Mouse (Mus musculus): ENCODE data around the gene Mgat5b. TPM values are rescaled to one million over a fixed set of nuclear protein-coding genes. Genes with fewer than 3 reads are reported as not detected.
A peak's percentile ranks its signal among the peaks of the same experiment; 100 is the strongest.

The Mgat5b gene
- polyA plus RNA-seq (2014; fragmentation: Nextera tagmentation; extraction: Ambion mirVana) = 1.2 and 1.3 TPM in 2 replicates

- peak within 1 kb of the TSS; percentile 48 for H3K9ac ChIP-seq (replicated peaks; ENCODE audit: low read depth, low read length)
- WGBS = under 1% methylated on average over 73 of the region's 90 CpGs
- peak within 1 kb of the TSS; percentile 99 for H3K4me2 ChIP-seq (replicated peaks; ENCODE audit: low read depth, low read length)
- no peaks in the 10 kb centered on the region for H3K36me3 ChIP-seq (ENCODE audit: control insufficient read depth, insufficient read depth, low read length)
- peak; percentile 87 for ATAC-seq (ENCODE audit: insufficient number of reproducible peaks, insufficient read depth, low FRiP score, low read depth)
- peak within 1 kb of the TSS; percentile 48 for H3K4me3 ChIP-seq (ENCODE audit: low read depth, low read length)
- no peaks in the 10 kb centered on the region for H3K9me3 ChIP-seq (ENCODE audit: control insufficient read depth, low read depth, low read length)
- H3K27ac ChIP-seq (ENCODE audit: low read length) = no peak within 1 kb of the TSS
- no peaks in the 10 kb centered on the region for H3K4me1 ChIP-seq (ENCODE audit: control insufficient read depth, insufficient read depth, low read length)
- H3K27me3 ChIP-seq (ENCODE audit: control insufficient read depth, insufficient read depth, low read length) = peaks cover 30% of the 10 kb centered on the region
Observed at GRCm38 (mm10) chr11:116918323-116919185, at the start of gene Mgat5b. Gene Mgat5b, plus strand, starts transcription at chr11:116918863.

DNA sequence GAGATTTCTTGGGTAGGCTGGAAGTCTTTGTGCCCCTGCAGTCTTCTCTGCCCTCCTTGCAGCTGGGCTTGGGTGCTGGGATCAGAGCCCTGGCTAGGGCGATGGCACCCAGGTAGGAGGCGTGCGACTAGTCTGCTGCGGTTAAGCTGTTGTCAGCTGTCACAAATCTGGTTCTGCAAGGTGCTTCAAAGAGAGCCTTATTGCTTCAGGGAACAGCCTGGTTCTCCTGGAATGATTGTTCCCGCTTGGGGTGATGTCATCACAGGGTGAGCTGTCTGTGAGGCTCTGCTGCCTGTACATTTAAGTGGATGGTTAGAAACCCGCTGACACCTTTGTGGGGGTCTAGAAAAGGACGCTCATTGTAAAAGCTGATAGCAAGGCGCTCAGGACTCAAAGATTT is 49.4 kb upstream of the Mgat5b start:
- H3K4me3 ChIP-seq (ENCODE audit: low read depth, low read length) = no peak overlapping the region
- H3K36me3 ChIP-seq (ENCODE audit: control insufficient read depth, insufficient read depth, low read length) = peaks cover 28% of the 10 kb centered on the region
- no peak overlapping the region for H3K4me2 ChIP-seq (replicated peaks; ENCODE audit: low read depth, low read length)
- no peaks in the 10 kb centered on the region for H3K27me3 ChIP-seq (ENCODE audit: control insufficient read depth, insufficient read depth, low read length)
- WGBS = 82% methylated on average over 8 of the region's 8 CpGs
- H3K27ac ChIP-seq (ENCODE audit: low read length) = no peak overlapping the region
- no peak overlapping the region for H3K9ac ChIP-seq (replicated peaks; ENCODE audit: low read depth, low read length)
- no peaks in the 10 kb centered on the region for H3K9me3 ChIP-seq (ENCODE audit: control insufficient read depth, low read depth, low read length)
- ATAC-seq (ENCODE audit: insufficient number of reproducible peaks, insufficient read depth, low FRiP score, low read depth) = no peak
- no peaks in the 10 kb centered on the region for H3K4me1 ChIP-seq (ENCODE audit: control insufficient read depth, insufficient read depth, low read length)

- H3K4me2 ChIP-seq (replicated peaks; ENCODE audit: low read depth, low read length) = no peak overlapping the region
- H3K36me3 ChIP-seq (ENCODE audit: control insufficient read depth, insufficient read depth, low read length) = peaks cover 32% of the 10 kb centered on the region
- no peaks in the 10 kb centered on the region for H3K4me1 ChIP-seq (ENCODE audit: control insufficient read depth, insufficient read depth, low read length)
- no peak for ATAC-seq (ENCODE audit: insufficient number of reproducible peaks, insufficient read depth, low FRiP score, low read depth)
- no peak overlapping the region for H3K27ac ChIP-seq (ENCODE audit: low read length)
- H3K4me3 ChIP-seq (ENCODE audit: low read depth, low read length) = no peak overlapping the region
- WGBS = 76% methylated on average over 4 of the region's 4 CpGs
- H3K27me3 ChIP-seq (ENCODE audit: control insufficient read depth, insufficient read depth, low read length) = no peaks in the 10 kb centered on the region
- no peak overlapping the region for H3K9ac ChIP-seq (replicated peaks; ENCODE audit: low read depth, low read length)
- H3K9me3 ChIP-seq (ENCODE audit: control insufficient read depth, low read depth, low read length) = no peaks in the 10 kb centered on the region
Observed at GRCm38 (mm10) chr11:116869641-116870040, 49.0 kb upstream of the Mgat5b start.

GRCm38 (mm10) chr11:116871538-116871937 is 47.1 kb upstream of the Mgat5b start:
- no peak overlapping the region for H3K9ac ChIP-seq (replicated peaks; ENCODE audit: low read depth, low read length)
- H3K4me3 ChIP-seq (ENCODE audit: low read depth, low read length) = no peak overlapping the region
- H3K36me3 ChIP-seq (ENCODE audit: control insufficient read depth, insufficient read depth, low read length) = peaks cover 21% of the 10 kb centered on the region
- no peak overlapping the region for H3K4me2 ChIP-seq (replicated peaks; ENCODE audit: low read depth, low read length)
- no peak for ATAC-seq (ENCODE audit: insufficient number of reproducible peaks, insufficient read depth, low FRiP score, low read depth)
- H3K4me1 ChIP-seq (ENCODE audit: control insufficient read depth, insufficient read depth, low read length) = no peaks in the 10 kb centered on the region
- H3K9me3 ChIP-seq (ENCODE audit: control insufficient read depth, low read depth, low read length) = no peaks in the 10 kb centered on the region
- no peaks in the 10 kb centered on the region for H3K27me3 ChIP-seq (ENCODE audit: control insufficient read depth, insufficient read depth, low read length)
- 89% methylated on average over 9 of the region's 9 CpGs for WGBS
- no peak overlapping the region for H3K27ac ChIP-seq (ENCODE audit: low read length)

GRCm38 (mm10) chr11:116873987-116874386 is 44.7 kb upstream of the Mgat5b start:
- peaks cover 20% of the 10 kb centered on the region for H3K36me3 ChIP-seq (ENCODE audit: control insufficient read depth, insufficient read depth, low read length)

GRCm38 (mm10) chr11:116878454-116878853 is 40.2 kb upstream of the Mgat5b start:
- H3K27me3 ChIP-seq (ENCODE audit: control insufficient read depth, insufficient read depth, low read length) = no peaks in the 10 kb centered on the region
- H3K27ac ChIP-seq (ENCODE audit: low read length) = no peak overlapping the region
- 0 out of 2 replicates have a peak, but pooled peaks have one; percentile 33 for ATAC-seq (ENCODE audit: insufficient number of reproducible peaks, insufficient read depth, low FRiP score, low read depth)
- no peak overlapping the region for H3K4me2 ChIP-seq (replicated peaks; ENCODE audit: low read depth, low read length)
- no peaks in the 10 kb centered on the region for H3K4me1 ChIP-seq (ENCODE audit: control insufficient read depth, insufficient read depth, low read length)
- 84% methylated on average over 8 of the region's 8 CpGs for WGBS
- no peak overlapping the region for H3K9ac ChIP-seq (replicated peaks; ENCODE audit: low read depth, low read length)
- H3K36me3 ChIP-seq (ENCODE audit: control insufficient read depth, insufficient read depth, low read length) = peaks cover 12% of the 10 kb centered on the region
- no peak overlapping the region for H3K4me3 ChIP-seq (ENCODE audit: low read depth, low read length)
- H3K9me3 ChIP-seq (ENCODE audit: control insufficient read depth, low read depth, low read length) = no peaks in the 10 kb centered on the region

More at GRCm38 (mm10) chr11:116873987-116874386, 44.7 kb upstream of the Mgat5b start:
- no peak for ATAC-seq (ENCODE audit: insufficient number of reproducible peaks, insufficient read depth, low FRiP score, low read depth)
- WGBS = 86% methylated on average over 20 of the region's 20 CpGs
- Histone ChIP-seq H3K27me3 (ENCODE audit: control insufficient read depth, insufficient read depth, low read length) (no peaks in the 10 kb centered on the region), H3K9ac (replicated peaks; ENCODE audit: low read depth, low read length) (no peak overlapping the region), H3K9me3 (ENCODE audit: control insufficient read depth, low read depth, low read length) (no peaks in the 10 kb centered on the region), H3K27ac (ENCODE audit: low read length) (no peak overlapping the region), H3K4me1 (ENCODE audit: control insufficient read depth, insufficient read depth, low read length) (no peaks in the 10 kb centered on the region), H3K4me2 (replicated peaks; ENCODE audit: low read depth, low read length) (no peak overlapping the region), H3K4me3 (ENCODE audit: low read depth, low read length) (no peak overlapping the region)

DNA sequence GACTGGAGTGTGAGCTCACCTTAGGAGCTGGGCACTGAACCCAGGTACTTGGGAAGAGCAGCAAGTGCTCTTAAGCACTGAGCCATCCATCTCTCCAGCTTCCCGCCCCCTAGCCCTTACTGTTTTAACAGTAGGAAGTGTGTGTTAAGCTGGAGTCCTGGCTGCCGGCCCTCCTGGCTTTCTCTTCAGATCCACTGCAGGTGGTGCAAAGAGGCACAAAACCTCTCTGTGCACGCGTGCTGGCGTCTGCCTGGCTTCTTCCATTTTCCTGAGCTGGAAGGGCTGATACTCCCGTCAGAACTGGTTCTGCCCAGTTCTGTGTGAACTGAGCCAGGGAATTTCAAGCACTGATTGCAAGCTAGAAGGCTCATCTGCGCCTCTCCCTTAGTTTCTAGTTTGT is 37.8 kb upstream of the Mgat5b start:
- WGBS = 50% methylated on average over 7 of the region's 7 CpGs
- no peak for ATAC-seq (ENCODE audit: insufficient number of reproducible peaks, insufficient read depth, low FRiP score, low read depth)
- Histone ChIP-seq H3K9me3 (ENCODE audit: control insufficient read depth, low read depth, low read length) (no peaks in the 10 kb centered on the region), H3K4me2 (replicated peaks; ENCODE audit: low read depth, low read length) (no peak overlapping the region), H3K9ac (replicated peaks; ENCODE audit: low read depth, low read length) (no peak overlapping the region), H3K27ac (ENCODE audit: low read length) (no peak overlapping the region), H3K36me3 (ENCODE audit: control insufficient read depth, insufficient read depth, low read length) (no peaks in the 10 kb centered on the region), H3K4me3 (ENCODE audit: low read depth, low read length) (no peak overlapping the region), H3K27me3 (ENCODE audit: control insufficient read depth, insufficient read depth, low read length) (no peaks in the 10 kb centered on the region), H3K4me1 (ENCODE audit: control insufficient read depth, insufficient read depth, low read length) (no peaks in the 10 kb centered on the region)

DNA sequence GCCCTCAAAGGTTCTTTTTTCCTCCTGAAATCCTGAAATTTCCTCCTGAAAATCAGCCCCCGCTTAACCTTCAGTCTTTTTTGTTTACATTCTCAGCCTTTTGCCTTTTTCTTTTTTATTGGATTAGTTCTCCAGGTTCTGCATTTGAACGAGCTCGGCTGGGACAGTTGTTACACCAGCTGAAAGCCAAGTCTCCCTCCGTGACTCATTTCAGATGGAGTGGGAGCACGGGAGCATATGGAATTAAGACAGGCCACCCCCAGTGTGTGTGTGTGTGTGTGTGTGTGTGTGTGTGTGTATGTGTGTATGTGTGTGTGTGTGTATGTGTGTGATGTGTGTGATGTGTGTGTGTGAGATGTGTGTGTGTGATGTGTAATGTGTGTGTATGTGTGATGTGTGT is 37.2 kb upstream of the Mgat5b start:
- ATAC-seq (ENCODE audit: insufficient number of reproducible peaks, insufficient read depth, low FRiP score, low read depth) = no peak

More for the DNA sequence above, 37.2 kb upstream of the Mgat5b start:
- H3K27ac ChIP-seq (ENCODE audit: low read length) = no peak overlapping the region
- no peak overlapping the region for H3K4me3 ChIP-seq (ENCODE audit: low read depth, low read length)
- no peak overlapping the region for H3K9ac ChIP-seq (replicated peaks; ENCODE audit: low read depth, low read length)
- H3K36me3 ChIP-seq (ENCODE audit: control insufficient read depth, insufficient read depth, low read length) = no peaks in the 10 kb centered on the region
- no peaks in the 10 kb centered on the region for H3K9me3 ChIP-seq (ENCODE audit: control insufficient read depth, low read depth, low read length)
- 36% methylated on average over 5 of the region's 5 CpGs for WGBS
- H3K4me1 ChIP-seq (ENCODE audit: control insufficient read depth, insufficient read depth, low read length) = no peaks in the 10 kb centered on the region
- no peaks in the 10 kb centered on the region for H3K27me3 ChIP-seq (ENCODE audit: control insufficient read depth, insufficient read depth, low read length)
- H3K4me2 ChIP-seq (replicated peaks; ENCODE audit: low read depth, low read length) = no peak overlapping the region

All from stomach, embryonic 14.5 days (tissue).